Mouse (Mus musculus): Measurements from ENCODE around the gene Fam71e2.

DNA sequence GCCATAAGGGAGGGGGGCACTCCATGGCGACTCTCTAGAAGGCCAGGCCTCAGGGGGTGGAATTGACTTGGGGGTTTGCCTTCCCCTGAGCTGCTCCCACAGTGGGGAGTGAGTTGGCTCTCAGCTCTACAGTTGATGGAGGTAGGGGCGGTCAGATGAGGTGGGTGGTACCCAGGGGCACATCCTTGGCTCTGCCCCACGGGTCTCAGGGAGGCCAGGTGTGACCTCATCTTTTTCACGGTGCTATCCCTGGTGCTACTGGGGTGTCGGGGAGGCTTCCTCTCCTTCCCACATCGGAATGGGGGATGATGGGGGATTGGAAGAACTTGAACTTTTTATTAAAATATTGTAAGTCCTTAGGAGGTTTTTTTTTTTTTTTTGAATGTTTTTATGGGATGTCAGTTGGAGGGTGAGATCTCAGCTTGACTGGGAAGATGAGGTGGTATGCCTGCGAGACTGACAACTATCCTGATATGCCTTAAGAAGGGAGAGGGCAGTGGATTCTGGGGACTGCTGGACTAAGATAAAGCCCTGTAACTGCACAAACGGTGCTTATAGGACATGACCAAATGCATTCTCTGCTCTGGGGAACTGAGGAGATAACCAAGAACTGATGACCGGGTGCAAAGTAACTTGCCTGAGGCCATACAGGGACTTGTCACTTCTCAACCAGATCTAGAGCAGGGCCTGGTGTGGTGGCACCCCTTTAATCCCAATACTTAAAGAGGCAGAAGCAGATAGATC, 23.8 kb downstream of the Fam71e2 start:
- TF ChIP-seq POLR2A (IDR thresholded peaks at IDR 0.05; ENCODE audit: insufficient read depth, low read depth, low read length) (no peak), EP300 (IDR thresholded peaks at IDR 0.05; ENCODE audit: insufficient read depth, low read depth, low read length) (no peak)

Measured in heart, adult 2 months (tissue).